Mouse (Mus musculus): ENCODE measurements at regions not wholly inside any gene's neighbourhood (a gene's known extent, or its start where the extent isn't known, plus 50 kb on each side); places are given as distances from the start of the nearest gene placed in this dataset.

- no peak for DNase-seq (ENCODE audit: low read depth)
- TF ChIP-seq CTCF (IDR thresholded peaks at IDR 0.05; ENCODE audit: borderline replicate concordance, extremely low read depth, insufficient read depth, insufficient read length): no peak
- TF ChIP-seq POLR2A (IDR thresholded peaks at IDR 0.05; ENCODE audit: borderline replicate concordance, extremely low read depth, insufficient read depth, insufficient read length, poor library complexity, severe bottlenecking): no peak
These were observed 55.9 kb upstream of the Fmod start for GRCm38 (mm10) chr1:133981185-133981584.

DNA sequence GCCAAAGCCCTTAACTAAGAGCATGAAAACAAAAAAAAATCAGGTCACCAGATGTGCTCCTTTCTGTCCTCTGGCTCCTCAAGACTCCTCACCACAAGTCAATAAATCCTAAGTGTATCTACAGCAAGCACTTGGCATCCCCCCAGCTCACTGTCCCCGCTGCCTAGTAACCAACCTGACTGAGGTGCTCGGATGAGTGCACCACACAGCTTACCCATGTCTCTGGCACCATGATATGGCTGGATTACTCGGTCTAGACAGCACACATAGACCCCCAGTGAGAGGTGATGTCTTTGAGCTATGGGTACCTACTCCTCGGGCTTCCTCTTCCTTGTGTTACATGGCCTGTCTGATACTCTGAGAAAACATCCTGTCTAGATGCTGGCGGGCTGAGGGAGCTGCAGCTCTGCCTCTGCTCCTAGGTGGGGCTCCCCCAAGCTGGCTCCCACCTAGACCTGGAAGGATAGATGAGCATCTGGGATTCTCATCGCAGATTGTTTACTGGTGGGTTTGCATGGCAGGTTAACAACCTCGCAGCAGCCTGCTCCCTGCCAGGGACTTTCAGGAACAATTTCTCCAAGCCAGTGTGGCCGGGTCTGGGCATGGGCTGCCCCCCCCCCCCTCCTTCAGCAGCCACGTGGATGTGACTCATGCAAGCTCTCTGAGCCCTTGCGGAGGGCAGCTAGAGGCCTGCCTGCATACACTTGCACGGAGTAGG lies 57.2 kb upstream of the Prelp start:
- DNase-seq (ENCODE audit: low read depth): peak; percentile 48
- TF ChIP-seq POLR2A (IDR thresholded peaks at IDR 0.05; ENCODE audit: borderline replicate concordance, extremely low read depth, insufficient read depth, insufficient read length, poor library complexity, severe bottlenecking) (no peak), CTCF (IDR thresholded peaks at IDR 0.05; ENCODE audit: borderline replicate concordance, extremely low read depth, insufficient read depth, insufficient read length) (no peak)

DNA sequence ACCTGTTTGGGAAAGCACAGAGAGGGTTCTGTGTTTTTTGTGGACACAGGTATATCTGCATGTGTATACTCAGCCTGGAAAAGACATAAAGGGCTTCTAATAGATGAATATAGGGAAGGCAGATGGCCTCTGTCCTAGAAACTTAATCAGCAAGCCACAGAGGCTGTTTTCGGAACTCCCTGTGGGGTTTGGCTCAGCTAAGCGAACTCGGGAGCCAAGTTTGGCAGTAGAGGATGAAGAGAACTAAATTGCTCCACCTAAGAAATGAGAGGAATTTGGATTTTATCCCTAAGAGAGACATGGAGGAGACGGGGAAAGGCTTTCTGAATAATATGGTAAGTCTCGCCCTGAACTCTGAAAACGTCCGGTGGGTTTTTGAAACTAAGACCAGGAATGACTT lies 56.0 kb upstream of the Prelp start:
- no peak for TF ChIP-seq CTCF (IDR thresholded peaks at IDR 0.05; ENCODE audit: borderline replicate concordance, extremely low read depth, insufficient read depth, insufficient read length)
- no peak for TF ChIP-seq POLR2A (IDR thresholded peaks at IDR 0.05; ENCODE audit: borderline replicate concordance, extremely low read depth, insufficient read depth, insufficient read length, poor library complexity, severe bottlenecking)
- peak; percentile 33 for DNase-seq (ENCODE audit: low read depth)

GRCm38 (mm10) chr1:133973801-133974200 lies 52.6 kb upstream of the Prelp start:
- no peak for TF ChIP-seq POLR2A (IDR thresholded peaks at IDR 0.05; ENCODE audit: borderline replicate concordance, extremely low read depth, insufficient read depth, insufficient read length, poor library complexity, severe bottlenecking)
- TF ChIP-seq CTCF (IDR thresholded peaks at IDR 0.05; ENCODE audit: borderline replicate concordance, extremely low read depth, insufficient read depth, insufficient read length): no peak
- DNase-seq (ENCODE audit: low read depth): peak; percentile 41

DNA sequence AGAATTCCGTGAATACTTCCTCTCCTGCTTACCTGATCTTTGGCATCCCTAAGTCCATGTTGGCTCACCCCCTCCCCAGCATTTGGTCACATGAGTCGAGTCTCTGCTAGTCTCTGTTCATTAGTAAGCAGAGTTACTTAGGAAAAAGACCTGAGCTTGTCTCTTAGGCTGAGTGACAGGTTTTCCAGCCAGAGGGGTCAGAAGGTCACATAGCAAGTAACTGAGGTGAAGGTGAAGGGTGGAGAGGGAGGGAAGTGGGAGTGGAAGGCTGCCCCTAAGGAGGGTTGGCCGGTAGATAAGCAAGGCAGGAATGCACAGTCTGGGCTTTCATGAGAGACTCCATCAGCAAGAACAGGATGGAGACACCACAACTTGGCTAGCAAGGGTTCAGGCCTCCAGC lies 50.1 kb upstream of the Prelp start:
- TF ChIP-seq CTCF (IDR thresholded peaks at IDR 0.05; ENCODE audit: borderline replicate concordance, extremely low read depth, insufficient read depth, insufficient read length): no peak
- no peak for TF ChIP-seq POLR2A (IDR thresholded peaks at IDR 0.05; ENCODE audit: borderline replicate concordance, extremely low read depth, insufficient read depth, insufficient read length, poor library complexity, severe bottlenecking)
- DNase-seq (ENCODE audit: low read depth): no peak
